Mouse (Mus musculus) hindbrain, embryonic 13.5 days (tissue): ENCODE measurements at regions not wholly inside any gene's neighbourhood (a gene's known extent, or its start where the extent isn't known, plus 50 kb on each side); places are given as distances from the start of the nearest gene placed in this dataset.
A peak's percentile ranks its signal among the peaks of the same experiment; 100 is the strongest.

ENCODE experiments used
- ATAC-seq: fragments of 200-750 bp; cut with Nextera tagmentation; 2 replicates; pipeline ENCODE4 v1.8.0; 2017; ENCODE audit warnings: moderate TSS enrichment; ENCODE audit not compliant: low FRiP score
- H3K27ac ChIP-seq: fragments of 300-500 bp; sonication (generic); 2 replicates; pipeline ENCODE4 v1.5.1; 2015; ENCODE audit warnings: inconsistent platforms, mild to moderate bottlenecking, moderate library complexity
- H3K27me3 ChIP-seq: fragments of 300-500 bp; sonication (generic); 2 replicates; pipeline ENCODE4 v1.6.1; 2015; ENCODE audit warnings: mild to moderate bottlenecking, inconsistent platforms
- H3K36me3 ChIP-seq: fragments of 300-500 bp; sonication (generic); 2 replicates; pipeline ENCODE4 v1.6.1; 2015; ENCODE audit warnings: mild to moderate bottlenecking, inconsistent platforms
- H3K4me1 ChIP-seq: fragments of 300-500 bp; sonication (generic); replicated peaks from 2 replicates; pipeline ENCODE4 v1.6.1; 2015; ENCODE audit warnings: inconsistent platforms
- H3K4me2 ChIP-seq: fragments of 300-500 bp; sonication (generic); 2 replicates; pipeline ENCODE4 v1.6.1; 2015; ENCODE audit warnings: inconsistent platforms, mild to moderate bottlenecking, moderate library complexity
- H3K4me3 ChIP-seq: fragments of 300-500 bp; sonication (generic); 2 replicates; pipeline ENCODE4 v1.5.1; 2015; ENCODE audit warnings: mild to moderate bottlenecking, inconsistent platforms
- H3K9ac ChIP-seq: fragments of 300-500 bp; sonication (generic); 2 replicates; pipeline ENCODE4 v1.6.1; 2015; ENCODE audit warnings: mild to moderate bottlenecking, inconsistent platforms
- H3K9me3 ChIP-seq: fragments of 300-500 bp; sonication (generic); 2 replicates; pipeline ENCODE4 v1.6.1; 2016; ENCODE audit warnings: inconsistent platforms
- WGBS: fragments of 180-500 bp; shearing (Covaris S2); methylation state at CpG from one replicate; pipeline ENCODE4 v1.1.7; 2015; 5-methylcytosine and 5-hydroxymethylcytosine counted together

GRCm38 (mm10) chr7:70524251-70524650, 157.7 kb upstream of the Nr2f2 start:
- no peak for ATAC-seq
- H3K4me3 ChIP-seq = no peak overlapping the region
- no peaks in the 10 kb centered on the region for H3K4me1 ChIP-seq
- H3K27ac ChIP-seq = no peak overlapping the region
- no peak overlapping the region for H3K4me2 ChIP-seq
- WGBS = 98% methylated on average over 4 of the region's 4 CpGs
- H3K27me3 ChIP-seq = no peaks in the 10 kb centered on the region
- H3K9me3 ChIP-seq = no peaks in the 10 kb centered on the region
- H3K36me3 ChIP-seq = no peaks in the 10 kb centered on the region
- H3K9ac ChIP-seq = no peak overlapping the region

GRCm38 (mm10) chr7:70516741-70517140, 150.2 kb upstream of the Nr2f2 start:
- H3K27ac ChIP-seq = no peak overlapping the region
- ATAC-seq = no peak
- no peaks in the 10 kb centered on the region for H3K9me3 ChIP-seq
- no peak overlapping the region for H3K4me2 ChIP-seq
- WGBS = 47% methylated on average over 3 of the region's 3 CpGs
- H3K9ac ChIP-seq = no peak overlapping the region
- H3K4me1 ChIP-seq = peaks cover 6% of the 10 kb centered on the region; the same call in 1 of the 2 replicates
- no peaks in the 10 kb centered on the region for H3K27me3 ChIP-seq
- H3K4me3 ChIP-seq = no peak overlapping the region
- no peaks in the 10 kb centered on the region for H3K36me3 ChIP-seq

- WGBS = 36% methylated on average over 8 of the region's 8 CpGs
Measured at GRCm38 (mm10) chr7:70515341-70515851, 148.9 kb upstream of the Nr2f2 start.

GRCm38 (mm10) chr7:70514666-70515065, 148.1 kb upstream of the Nr2f2 start:
- Histone ChIP-seq H3K9me3 (no peaks in the 10 kb centered on the region), H3K4me2 (no peak overlapping the region), H3K27ac (no peak overlapping the region), H3K9ac (no peak overlapping the region), H3K36me3 (no peaks in the 10 kb centered on the region), H3K4me3 (no peak overlapping the region), H3K4me1 (peaks cover 6% of the 10 kb centered on the region; the same call in 1 of the 2 replicates), H3K27me3 (no peaks in the 10 kb centered on the region)
- WGBS = 22% methylated on average over 6 of the region's 6 CpGs
- no peak for ATAC-seq

More at GRCm38 (mm10) chr7:70515341-70515851, 148.9 kb upstream of the Nr2f2 start:
- Histone ChIP-seq H3K4me3 (no peak overlapping the region), H3K4me2 (no peak overlapping the region), H3K9ac (no peak overlapping the region), H3K4me1 (peaks cover 6% of the 10 kb centered on the region; the same call in 1 of the 2 replicates), H3K36me3 (no peaks in the 10 kb centered on the region), H3K27me3 (no peaks in the 10 kb centered on the region), H3K9me3 (no peaks in the 10 kb centered on the region), H3K27ac (no peak overlapping the region)
- ATAC-seq = no peak

- H3K27ac ChIP-seq = no peak overlapping the region
- no peak overlapping the region for H3K9ac ChIP-seq
- WGBS = 90% methylated on average over 6 of the region's 6 CpGs
- peaks cover 6% of the 10 kb centered on the region; the same call in 1 of the 2 replicates for H3K4me1 ChIP-seq
- no peak for ATAC-seq
- H3K36me3 ChIP-seq = no peaks in the 10 kb centered on the region
- H3K27me3 ChIP-seq = no peaks in the 10 kb centered on the region
- no peaks in the 10 kb centered on the region for H3K9me3 ChIP-seq
- H3K4me3 ChIP-seq = no peak overlapping the region
- H3K4me2 ChIP-seq = no peak overlapping the region
Measured at GRCm38 (mm10) chr7:70512354-70512753, 145.8 kb upstream of the Nr2f2 start.

- no peak overlapping the region for H3K27ac ChIP-seq
- no peak overlapping the region for H3K4me2 ChIP-seq
- H3K9me3 ChIP-seq = no peaks in the 10 kb centered on the region
- H3K4me1 ChIP-seq = peaks cover 9% of the 10 kb centered on the region
- H3K4me3 ChIP-seq = no peak overlapping the region
- WGBS = 18% methylated on average over 7 of the region's 7 CpGs
- H3K36me3 ChIP-seq = no peaks in the 10 kb centered on the region
- no peaks in the 10 kb centered on the region for H3K27me3 ChIP-seq
- 0 out of 2 replicates have a peak overlapping the region, but pooled peaks have one; percentile 0 for H3K9ac ChIP-seq
- ATAC-seq = no peak
Measured at GRCm38 (mm10) chr7:70505671-70506181, 139.2 kb upstream of the Nr2f2 start.

GRCm38 (mm10) chr7:70501821-70502220, 135.3 kb upstream of the Nr2f2 start:
- no peak overlapping the region for H3K9ac ChIP-seq
- H3K4me1 ChIP-seq = peaks cover 9% of the 10 kb centered on the region
- H3K9me3 ChIP-seq = no peaks in the 10 kb centered on the region
- no peaks in the 10 kb centered on the region for H3K27me3 ChIP-seq
- H3K36me3 ChIP-seq = no peaks in the 10 kb centered on the region
- no peak overlapping the region for H3K4me2 ChIP-seq
- WGBS = 73% methylated on average over 4 of the region's 4 CpGs
- ATAC-seq = no peak
- no peak overlapping the region for H3K4me3 ChIP-seq
- H3K27ac ChIP-seq = no peak overlapping the region

- H3K4me2 ChIP-seq = no peak overlapping the region
- no peaks in the 10 kb centered on the region for H3K9me3 ChIP-seq
- H3K4me3 ChIP-seq = no peak overlapping the region
- no peak for ATAC-seq
- H3K27ac ChIP-seq = no peak overlapping the region
- 51% methylated on average over 8 of the region's 8 CpGs for WGBS
- H3K4me1 ChIP-seq = no peaks in the 10 kb centered on the region
- no peak overlapping the region for H3K9ac ChIP-seq
- no peaks in the 10 kb centered on the region for H3K36me3 ChIP-seq
- no peaks in the 10 kb centered on the region for H3K27me3 ChIP-seq
Measured at GRCm38 (mm10) chr7:70496541-70497154, 130.1 kb upstream of the Nr2f2 start.

- WGBS = 92% methylated on average over 2 of the region's 2 CpGs
- no peaks in the 10 kb centered on the region for H3K4me1 ChIP-seq
- no peaks in the 10 kb centered on the region for H3K27me3 ChIP-seq
- H3K36me3 ChIP-seq = no peaks in the 10 kb centered on the region
- H3K9ac ChIP-seq = no peak overlapping the region
- H3K27ac ChIP-seq = no peak overlapping the region
- H3K9me3 ChIP-seq = no peaks in the 10 kb centered on the region
- ATAC-seq = no peak
- no peak overlapping the region for H3K4me2 ChIP-seq
- no peak overlapping the region for H3K4me3 ChIP-seq
Measured at GRCm38 (mm10) chr7:70484201-70484600, 117.7 kb upstream of the Nr2f2 start.

- Histone ChIP-seq H3K27ac (no peak overlapping the region), H3K4me2 (no peak overlapping the region), H3K27me3 (no peaks in the 10 kb centered on the region), H3K4me3 (no peak overlapping the region), H3K36me3 (no peaks in the 10 kb centered on the region), H3K9ac (no peak overlapping the region), H3K9me3 (no peaks in the 10 kb centered on the region), H3K4me1 (no peaks in the 10 kb centered on the region)
- 91% methylated on average over 3 of the region's 3 CpGs for WGBS
- ATAC-seq = no peak
Measured at GRCm38 (mm10) chr7:70483536-70483935, 117.0 kb upstream of the Nr2f2 start.

GRCm38 (mm10) chr7:70481880-70482279, 115.3 kb upstream of the Nr2f2 start:
- WGBS = 89% methylated on average over 10 of the region's 10 CpGs
- Histone ChIP-seq H3K9ac (no peak overlapping the region), H3K36me3 (no peaks in the 10 kb centered on the region), H3K27ac (no peak overlapping the region), H3K4me2 (no peak overlapping the region), H3K9me3 (no peaks in the 10 kb centered on the region), H3K27me3 (no peaks in the 10 kb centered on the region), H3K4me3 (no peak overlapping the region), H3K4me1 (no peaks in the 10 kb centered on the region)
- ATAC-seq = no peak

GRCm38 (mm10) chr7:70472786-70473185, 106.3 kb upstream of the Nr2f2 start:
- Histone ChIP-seq H3K4me2 (no peak overlapping the region), H3K4me1 (no peaks in the 10 kb centered on the region), H3K9ac (no peak overlapping the region), H3K36me3 (no peaks in the 10 kb centered on the region), H3K27ac (no peak overlapping the region), H3K27me3 (no peaks in the 10 kb centered on the region), H3K4me3 (no peak overlapping the region), H3K9me3 (no peaks in the 10 kb centered on the region)
- no peak for ATAC-seq
- 86% methylated on average over 4 of the region's 4 CpGs for WGBS

- no peak overlapping the region for H3K9ac ChIP-seq
- no peak overlapping the region for H3K4me3 ChIP-seq
- no peak overlapping the region for H3K27ac ChIP-seq
- H3K9me3 ChIP-seq = no peaks in the 10 kb centered on the region
- no peaks in the 10 kb centered on the region for H3K27me3 ChIP-seq
- 95% methylated on average over 2 of the region's 2 CpGs for WGBS
- no peaks in the 10 kb centered on the region for H3K4me1 ChIP-seq
- no peaks in the 10 kb centered on the region for H3K36me3 ChIP-seq
- no peak for ATAC-seq
- no peak overlapping the region for H3K4me2 ChIP-seq
Measured at GRCm38 (mm10) chr7:70470557-70470956, 104.0 kb upstream of the Nr2f2 start.
